Mouse (Mus musculus) bone marrow macrophage, adult 2 months (primary cell): Measurements from ENCODE around the gene Rasd2. TPM values are rescaled to one million over a fixed set of nuclear protein-coding genes. Genes with fewer than 3 reads are reported as not detected.

Experiments used
- H3K27ac ChIP-seq: 2 replicates; pipeline ENCODE4 v1.5.1; 2012; ENCODE audit warnings: low read depth, low read length; ENCODE audit not compliant: insufficient read depth
- H3K4me1 ChIP-seq: 2 replicates; pipeline ENCODE4 v1.6.1; 2012; ENCODE audit warnings: low read length; ENCODE audit not compliant: control insufficient read depth, insufficient read depth
- H3K4me3 ChIP-seq: 2 replicates; pipeline ENCODE4 v1.5.1; 2012; ENCODE audit warnings: mild to moderate bottlenecking, low read length, moderate library complexity; ENCODE audit not compliant: insufficient read depth
- CTCF ChIP-seq: IDR thresholded peaks from 2 replicates; pipeline ENCODE4 v1.5.1; 2012; ENCODE audit warnings: low read depth, mild to moderate bottlenecking, low read length, moderate library complexity
- POLR2A ChIP-seq: IDR thresholded peaks from 2 replicates; pipeline ENCODE4 v1.6.1; 2012; ENCODE audit warnings: mild to moderate bottlenecking, low read depth, low read length, borderline replicate concordance
- polyA plus RNA-seq: library from polyadenylated mRNA; stranded (reverse); fragments of >200 nt; gene quantifications from 2 replicates; pipeline ENCODE4 v1.2.4, GENCODE M21; 2012; ENCODE audit not compliant: missing spikeins, insufficient read depth, insufficient read length

The Rasd2 gene
- polyA plus RNA-seq = not detected in 2 replicates

- 0 out of 2 replicates have a peak, but pooled peaks cover 2% of the 10 kb centered on the region for H3K4me1 ChIP-seq
- no peak within 1 kb of the TSS for H3K27ac ChIP-seq
- H3K4me3 ChIP-seq = peak within 1 kb of the TSS; percentile 67
- TF ChIP-seq POLR2A (no peak), CTCF (no peak)
Measured at GRCm38 (mm10) chr8:75213686-75214085, at the start of gene Rasd2. Gene Rasd2 (plus strand): TSS chr8:75213944.

- TF ChIP-seq POLR2A (no peak), CTCF (no peak)
- peaks cover 11% of the 10 kb centered on the region for H3K4me1 ChIP-seq
- H3K4me3 ChIP-seq = no peak overlapping the region
- H3K27ac ChIP-seq = no peak overlapping the region
Measured at GRCm38 (mm10) chr8:75169363-75169762, 44.4 kb upstream of the Rasd2 start.

- TF ChIP-seq POLR2A = no peak
- no peak for TF ChIP-seq CTCF
Measured at GRCm38 (mm10) chr8:75172009-75172685, 41.6 kb upstream of the Rasd2 start.

GRCm38 (mm10) chr8:75193022-75193421 is 20.7 kb upstream of the Rasd2 start:
- TF ChIP-seq CTCF (no peak), POLR2A (no peak)
- H3K27ac ChIP-seq = peak overlapping the region; percentile 34
- peaks cover 39% of the 10 kb centered on the region for H3K4me1 ChIP-seq
- no peak overlapping the region for H3K4me3 ChIP-seq

More at GRCm38 (mm10) chr8:75172009-75172685, 41.6 kb upstream of the Rasd2 start:
- Histone ChIP-seq H3K4me3 (no peak overlapping the region), H3K4me1 (peaks cover 11% of the 10 kb centered on the region), H3K27ac (no peak overlapping the region)

GRCm38 (mm10) chr8:75194473-75195071 is 19.2 kb upstream of the Rasd2 start:
- no peak for TF ChIP-seq POLR2A
- no peak for TF ChIP-seq CTCF
- Histone ChIP-seq H3K27ac (peak overlapping the region; percentile 61), H3K4me3 (no peak overlapping the region), H3K4me1 (peaks cover 39% of the 10 kb centered on the region)

GRCm38 (mm10) chr8:75197170-75197569 is 16.6 kb upstream of the Rasd2 start:
- Histone ChIP-seq H3K4me1 (peaks cover 39% of the 10 kb centered on the region), H3K4me3 (no peak overlapping the region), H3K27ac (no peak overlapping the region)
- no peak for TF ChIP-seq POLR2A
- TF ChIP-seq CTCF = no peak

- Histone ChIP-seq H3K4me3 (no peak overlapping the region), H3K4me1 (peaks cover 33% of the 10 kb centered on the region), H3K27ac (no peak overlapping the region)
- TF ChIP-seq POLR2A (no peak), CTCF (no peak)
Measured at GRCm38 (mm10) chr8:75197862-75198261, 15.9 kb upstream of the Rasd2 start.

GRCm38 (mm10) chr8:75198300-75198699 is 15.4 kb upstream of the Rasd2 start:
- Histone ChIP-seq H3K4me3 (no peak overlapping the region), H3K27ac (no peak overlapping the region), H3K4me1 (peaks cover 31% of the 10 kb centered on the region)
- TF ChIP-seq CTCF = no peak
- no peak for TF ChIP-seq POLR2A

GRCm38 (mm10) chr8:75198988-75199765 is 14.6 kb upstream of the Rasd2 start:
- H3K4me1 ChIP-seq = peaks cover 27% of the 10 kb centered on the region
- H3K4me3 ChIP-seq = no peak overlapping the region
- TF ChIP-seq POLR2A (no peak), CTCF (no peak)
- no peak overlapping the region for H3K27ac ChIP-seq
